Mouse (Mus musculus): ENCODE results near the gene Stxbp3. TPM values are rescaled to one million over a fixed set of nuclear protein-coding genes. Genes with fewer than 3 reads are reported as not detected.
"Not testable (repeated sequence)": the region's sequence is repeated elsewhere in the genome, so short reads cannot be mapped to it uniquely, and the experiment has no call there.

Gene Stxbp3
- polyA plus RNA-seq (2015; fragmentation: Nextera tagmentation; extraction: Ambion mirVana), result 13.3 and 14.7 TPM in 2 replicates

- Histone ChIP-seq H3K27ac (replicated peaks) (peak within 1 kb of the TSS; percentile 68), H3K9ac (replicated peaks) (peak within 1 kb of the TSS; percentile 65), H3K4me2 (replicated peaks) (peak within 1 kb of the TSS; percentile 82), H3K4me3 (peak within 1 kb of the TSS; percentile 86), H3K36me3 (no peaks in the 10 kb centered on the region), H3K4me1 (0 out of 2 replicates have a peak, but pooled peaks cover 9% of the 10 kb centered on the region), H3K27me3 (no peaks in the 10 kb centered on the region), H3K9me3 (no peaks in the 10 kb centered on the region)
- WGBS, result under 1% methylated on average over 56 of the region's 56 CpGs
- ATAC-seq (replicated peaks), result peak; percentile 97
Measured at GRCm38 (mm10) chr3:108840000-108840715, at the start of gene Stxbp3. Stxbp3 (minus strand) TSS chr3:108840526.

- ATAC-seq (replicated peaks), result no peak
- Histone ChIP-seq H3K36me3 (no peaks in the 10 kb centered on the region), H3K4me2 (replicated peaks) (no peak within 1 kb of the TSS), H3K27ac (replicated peaks) (no peak within 1 kb of the TSS), H3K9me3 (no peaks in the 10 kb centered on the region), H3K27me3 (no peaks in the 10 kb centered on the region), H3K9ac (replicated peaks) (no peak within 1 kb of the TSS), H3K4me3 (no peak within 1 kb of the TSS), H3K4me1 (no peaks in the 10 kb centered on the region)
- 96% methylated on average over 1 of the region's 1 CpGs for WGBS
Measured at GRCm38 (mm10) chr3:108889908-108890307, 49.6 kb upstream of the Stxbp3 start, which contains the start of gene Fndc7. Fndc7 (minus strand) TSS chr3:108890008.

- H3K27me3 ChIP-seq, result no peaks in the 10 kb centered on the region
- no peak overlapping the region for H3K4me3 ChIP-seq
- H3K36me3 ChIP-seq, result no peaks in the 10 kb centered on the region
- H3K9ac ChIP-seq (replicated peaks), result no peak overlapping the region
- no peak for ATAC-seq (replicated peaks)
- WGBS, result 97% methylated on average over 3 of the region's 3 CpGs
- H3K4me1 ChIP-seq, result 0 out of 2 replicates have a peak, but pooled peaks cover 3% of the 10 kb centered on the region
- no peak overlapping the region for H3K4me2 ChIP-seq (replicated peaks)
- no peak overlapping the region for H3K27ac ChIP-seq (replicated peaks)
- H3K9me3 ChIP-seq, result no peaks in the 10 kb centered on the region
Measured at GRCm38 (mm10) chr3:108887618-108887975, 47.3 kb upstream of the Stxbp3 start.

GRCm38 (mm10) chr3:108886934-108887617 is 46.8 kb upstream of the Stxbp3 start:
- H3K4me2 ChIP-seq (replicated peaks), result no peak overlapping the region
- WGBS, result 69% methylated on average over 12 of the region's 12 CpGs

GRCm38 (mm10) chr3:108885686-108886530 is 45.6 kb upstream of the Stxbp3 start:
- no peak overlapping the region for H3K27ac ChIP-seq (replicated peaks)
- H3K36me3 ChIP-seq, result no peaks in the 10 kb centered on the region
- no peak overlapping the region for H3K4me2 ChIP-seq (replicated peaks)
- 63% methylated on average over 9 of the region's 9 CpGs for WGBS
- H3K9ac ChIP-seq (replicated peaks), result no peak overlapping the region
- no peaks in the 10 kb centered on the region for H3K27me3 ChIP-seq
- 0 out of 2 replicates have a peak, but pooled peaks cover 9% of the 10 kb centered on the region for H3K4me1 ChIP-seq
- no peak for ATAC-seq (replicated peaks)
- no peak overlapping the region for H3K4me3 ChIP-seq
- H3K9me3 ChIP-seq, result no peaks in the 10 kb centered on the region

More at GRCm38 (mm10) chr3:108886934-108887617, 46.8 kb upstream of the Stxbp3 start:
- H3K9me3 ChIP-seq, result no peaks in the 10 kb centered on the region
- H3K4me1 ChIP-seq, result 0 out of 2 replicates have a peak, but pooled peaks cover 3% of the 10 kb centered on the region
- no peaks in the 10 kb centered on the region for H3K27me3 ChIP-seq
- no peak overlapping the region for H3K9ac ChIP-seq (replicated peaks)
- no peaks in the 10 kb centered on the region for H3K36me3 ChIP-seq
- H3K27ac ChIP-seq (replicated peaks), result no peak overlapping the region
- no peak for ATAC-seq (replicated peaks)
- H3K4me3 ChIP-seq, result no peak overlapping the region

- Histone ChIP-seq H3K4me3 (no peak overlapping the region), H3K9me3 (no peaks in the 10 kb centered on the region), H3K4me2 (replicated peaks) (no peak overlapping the region), H3K27me3 (no peaks in the 10 kb centered on the region), H3K4me1 (0 out of 2 replicates have a peak, but pooled peaks cover 9% of the 10 kb centered on the region), H3K9ac (replicated peaks) (no peak overlapping the region), H3K27ac (replicated peaks) (peak overlapping the region; percentile 33; the same call in 1 of the 2 replicates), H3K36me3 (no peaks in the 10 kb centered on the region)
- no peak for ATAC-seq (replicated peaks)
- WGBS, result 40% methylated on average over 8 of the region's 8 CpGs
Measured at GRCm38 (mm10) chr3:108884706-108885289, 44.5 kb upstream of the Stxbp3 start.

GRCm38 (mm10) chr3:108883067-108883466 is 42.7 kb upstream of the Stxbp3 start:
- Histone ChIP-seq H3K4me2 (replicated peaks) (no peak overlapping the region), H3K27ac (replicated peaks) (no peak overlapping the region), H3K4me3 (no peak overlapping the region), H3K36me3 (no peaks in the 10 kb centered on the region), H3K27me3 (no peaks in the 10 kb centered on the region), H3K9me3 (no peaks in the 10 kb centered on the region), H3K9ac (replicated peaks) (no peak overlapping the region), H3K4me1 (peaks cover 15% of the 10 kb centered on the region)
- ATAC-seq (replicated peaks), result no peak
- WGBS, result 86% methylated on average over 2 of the region's 2 CpGs

- H3K27ac ChIP-seq (replicated peaks); H3K27me3 ChIP-seq; H3K4me2 ChIP-seq (replicated peaks); H3K9me3 ChIP-seq; ATAC-seq (replicated peaks); H3K9ac ChIP-seq (replicated peaks); H3K4me3 ChIP-seq; H3K36me3 ChIP-seq: not testable (repeated sequence)
- H3K4me1 ChIP-seq, result peaks cover 15% of the 10 kb centered on the region
- WGBS, result 18% methylated on average over 4 of the region's 4 CpGs
Measured at GRCm38 (mm10) chr3:108881873-108882272, 41.5 kb upstream of the Stxbp3 start.

GRCm38 (mm10) chr3:108880544-108881507 is 40.5 kb upstream of the Stxbp3 start:
- Histone ChIP-seq H3K4me1 (peaks cover 15% of the 10 kb centered on the region), H3K27ac (replicated peaks) (no peak overlapping the region), H3K4me3 (no peak overlapping the region), H3K36me3 (no peaks in the 10 kb centered on the region), H3K9ac (replicated peaks) (no peak overlapping the region), H3K27me3 (no peaks in the 10 kb centered on the region), H3K9me3 (no peaks in the 10 kb centered on the region), H3K4me2 (replicated peaks) (no peak overlapping the region)
- 82% methylated on average over 28 of the region's 28 CpGs for WGBS
- no peak for ATAC-seq (replicated peaks)

GRCm38 (mm10) chr3:108879836-108880435 is 39.6 kb upstream of the Stxbp3 start:
- H3K9me3 ChIP-seq, result no peaks in the 10 kb centered on the region
- peaks cover 15% of the 10 kb centered on the region for H3K4me1 ChIP-seq
- H3K36me3 ChIP-seq, result no peaks in the 10 kb centered on the region
- H3K27me3 ChIP-seq, result no peaks in the 10 kb centered on the region
- no peak for ATAC-seq (replicated peaks)
- H3K4me3 ChIP-seq, result no peak overlapping the region
- no peak overlapping the region for H3K27ac ChIP-seq (replicated peaks)
- WGBS, result 60% methylated on average over 5 of the region's 5 CpGs
- no peak overlapping the region for H3K4me2 ChIP-seq (replicated peaks)
- no peak overlapping the region for H3K9ac ChIP-seq (replicated peaks)
